Mouse (Mus musculus) heart, embryonic 12.5 days (tissue): ENCODE data around the gene Sowaha. TPM values are rescaled to one million over a fixed set of nuclear protein-coding genes. Genes with fewer than 3 reads are reported as not detected.

Source experiments
- ATAC-seq: fragments of 200-750 bp; cut with Nextera tagmentation; 2 replicates; pipeline ENCODE4 v1.8.0; 2017; ENCODE audit warnings: moderate TSS enrichment, moderate library complexity; ENCODE audit not compliant: insufficient number of reproducible peaks, low FRiP score
- H3K27ac ChIP-seq: fragments of 300-500 bp; sonication (generic); 2 replicates; pipeline ENCODE4 v1.5.1; 2016; ENCODE audit warnings: mild to moderate bottlenecking, moderate library complexity; ENCODE audit not compliant: poor library complexity, severe bottlenecking
- H3K27me3 ChIP-seq: fragments of 300-500 bp; sonication (generic); replicated peaks from 2 replicates; pipeline ENCODE4 v1.6.1; 2016; ENCODE audit warnings: mild to moderate bottlenecking, moderate library complexity
- H3K36me3 ChIP-seq: fragments of 300-500 bp; sonication (generic); 2 replicates; pipeline ENCODE4 v1.6.1; 2016; ENCODE audit warnings: mild to moderate bottlenecking, moderate library complexity
- H3K4me1 ChIP-seq: fragments of 300-500 bp; sonication (generic); replicated peaks from 2 replicates; pipeline ENCODE4 v1.6.1; 2016; ENCODE audit warnings: mild to moderate bottlenecking
- H3K4me2 ChIP-seq: fragments of 300-500 bp; sonication (generic); 2 replicates; pipeline ENCODE4 v1.6.1; 2016; ENCODE audit warnings: mild to moderate bottlenecking, moderate library complexity
- H3K4me3 ChIP-seq: fragments of 300-500 bp; sonication (generic); 2 replicates; pipeline ENCODE4 v1.5.1; 2016; ENCODE audit warnings: mild to moderate bottlenecking
- H3K9ac ChIP-seq: fragments of 300-500 bp; sonication (generic); 2 replicates; pipeline ENCODE4 v1.6.1; 2016; ENCODE audit warnings: mild to moderate bottlenecking, moderate library complexity
- H3K9me3 ChIP-seq: fragments of 300-500 bp; sonication (generic); replicated peaks from 2 replicates; pipeline ENCODE4 v1.6.1; 2016; ENCODE audit warnings: mild to moderate bottlenecking, moderate library complexity
- WGBS: fragments of 180-500 bp; shearing (Covaris S2); methylation state at CpG from one replicate; pipeline ENCODE4 v1.1.7; 2016; 5-methylcytosine and 5-hydroxymethylcytosine counted together
- polyA plus RNA-seq: library from polyadenylated mRNA; unstranded; fragments of >200 nt; fragmentation: Nextera tagmentation; extraction: Ambion mirVana; gene quantifications from 2 replicates; pipeline ENCODE4 v1.2.1, GENCODE M21; 2016

Gene Sowaha
- polyA plus RNA-seq, result 0.54 and 0.58 TPM in 2 replicates

DNA sequence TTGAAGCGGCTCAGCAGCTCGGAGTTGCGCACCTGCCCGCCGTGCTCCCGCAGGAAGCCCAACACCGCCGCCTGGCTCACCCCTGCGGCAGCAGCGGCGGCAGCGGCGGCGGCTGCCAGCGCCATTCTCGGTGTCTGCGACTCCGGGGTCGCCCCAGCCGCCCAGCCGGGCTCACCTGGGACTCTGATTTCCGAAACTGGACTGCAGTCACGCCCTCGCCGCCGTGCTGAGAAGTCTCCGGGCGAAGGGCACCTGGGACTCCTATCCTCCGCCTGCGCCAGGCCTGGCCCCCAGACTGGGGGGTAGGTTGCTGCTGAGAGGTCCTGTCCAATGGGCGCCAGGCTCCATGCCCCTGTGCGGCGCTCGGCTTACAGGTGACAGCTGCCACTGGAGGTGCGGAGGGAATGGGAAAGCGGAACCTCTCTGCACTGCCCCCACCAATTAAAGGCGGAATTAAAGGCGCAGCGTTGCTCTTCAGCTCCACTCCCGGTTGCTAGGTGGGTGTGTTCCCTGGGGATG, at the start of gene Sowaha, which contains the start of gene Gm9945:
TSS of gene Sowaha (minus strand) at position 492 of the 519 bp plus-strand sequence.
TSS of gene Gm9945 (plus strand) at position 384 of the 519 bp plus-strand sequence.
- H3K36me3 ChIP-seq, result no peaks in the 10 kb centered on the region
- H3K9me3 ChIP-seq, result no peaks in the 10 kb centered on the region
- H3K27ac ChIP-seq, result no peak within 1 kb of the TSS
- H3K4me1 ChIP-seq, result peaks cover 19% of the 10 kb centered on the region
- H3K27me3 ChIP-seq, result peaks cover 59% of the 10 kb centered on the region
- peak; percentile 33 for ATAC-seq
- WGBS, result 4% methylated on average over 40 of the region's 40 CpGs
- H3K9ac ChIP-seq, result peak within 1 kb of the TSS; percentile 54
- H3K4me3 ChIP-seq, result peak within 1 kb of the TSS; percentile 55
- H3K4me2 ChIP-seq, result peak within 1 kb of the TSS; percentile 88

DNA sequence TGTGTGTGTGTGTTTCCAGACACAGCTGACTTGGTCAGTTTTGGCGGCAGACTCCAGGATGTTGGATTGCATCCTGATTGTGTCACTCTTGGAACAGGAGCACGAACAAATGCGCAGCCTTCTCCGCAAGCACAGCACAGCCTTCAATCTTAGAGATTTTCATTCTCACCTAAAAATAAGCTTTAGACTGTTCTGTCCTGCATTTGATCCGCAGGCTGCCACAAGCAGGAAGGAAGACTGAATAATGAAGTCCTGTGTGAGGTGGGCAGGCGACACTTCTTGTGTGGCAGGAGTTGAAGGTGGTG, 49.1 kb upstream of the Sowaha start:
- Histone ChIP-seq H3K9me3 (no peaks in the 10 kb centered on the region), H3K4me3 (no peak overlapping the region), H3K36me3 (peaks cover 13% of the 10 kb centered on the region), H3K4me1 (peaks cover 55% of the 10 kb centered on the region), H3K4me2 (peak overlapping the region; percentile 26), H3K9ac (no peak overlapping the region), H3K27ac (no peak overlapping the region), H3K27me3 (no peaks in the 10 kb centered on the region)
- 41% methylated on average over 6 of the region's 6 CpGs for WGBS
- no peak for ATAC-seq

DNA sequence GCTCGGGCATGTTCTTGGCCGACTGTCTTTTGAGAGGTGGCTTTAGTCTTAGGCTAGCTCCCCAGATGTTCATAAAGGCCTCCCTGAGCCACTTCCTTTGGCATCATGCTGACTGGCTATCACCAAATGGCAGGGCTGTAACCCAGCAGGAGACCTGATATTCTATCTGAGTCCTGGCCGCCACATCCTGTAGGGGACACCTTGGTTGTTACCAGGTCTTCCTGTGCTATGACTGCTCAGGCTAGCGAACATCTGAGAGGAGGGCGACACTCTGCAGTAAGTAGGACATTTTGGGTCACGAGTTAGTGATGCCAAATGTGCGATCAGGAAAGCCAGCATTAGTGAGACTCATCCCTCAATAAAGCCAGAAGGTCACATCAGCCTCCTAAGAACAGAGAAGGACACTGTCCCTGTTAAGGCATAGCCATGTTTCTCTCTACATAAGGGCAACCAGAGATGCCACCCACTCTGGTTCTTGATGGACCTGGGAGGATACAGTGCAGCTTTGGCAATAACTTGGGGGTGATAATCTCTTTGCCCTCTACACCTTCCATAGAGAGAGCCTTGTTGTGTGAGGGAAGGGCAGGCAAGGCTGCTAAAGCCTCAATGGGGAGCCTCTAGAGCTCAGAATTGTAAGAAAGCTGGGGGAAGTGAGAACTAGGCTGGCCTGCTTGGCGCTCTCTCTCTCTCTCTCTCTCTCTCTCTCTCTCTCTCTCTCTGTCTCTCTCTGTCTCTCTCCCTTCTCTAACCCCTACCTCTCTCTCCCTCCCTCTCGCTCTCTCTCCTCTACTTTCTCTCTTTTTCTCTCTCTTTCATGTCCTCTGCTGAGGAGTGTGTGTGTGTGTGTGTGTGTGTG, 48.6 kb upstream of the Sowaha start:
- Histone ChIP-seq H3K9ac (no peak overlapping the region), H3K4me2 (peak overlapping the region; percentile 26; the same call in 1 of the 2 replicates), H3K4me1 (peaks cover 58% of the 10 kb centered on the region), H3K27me3 (no peaks in the 10 kb centered on the region), H3K27ac (no peak overlapping the region), H3K9me3 (no peaks in the 10 kb centered on the region), H3K4me3 (no peak overlapping the region), H3K36me3 (peaks cover 8% of the 10 kb centered on the region)
- WGBS, result 46% methylated on average over 9 of the region's 9 CpGs
- no peak for ATAC-seq

DNA sequence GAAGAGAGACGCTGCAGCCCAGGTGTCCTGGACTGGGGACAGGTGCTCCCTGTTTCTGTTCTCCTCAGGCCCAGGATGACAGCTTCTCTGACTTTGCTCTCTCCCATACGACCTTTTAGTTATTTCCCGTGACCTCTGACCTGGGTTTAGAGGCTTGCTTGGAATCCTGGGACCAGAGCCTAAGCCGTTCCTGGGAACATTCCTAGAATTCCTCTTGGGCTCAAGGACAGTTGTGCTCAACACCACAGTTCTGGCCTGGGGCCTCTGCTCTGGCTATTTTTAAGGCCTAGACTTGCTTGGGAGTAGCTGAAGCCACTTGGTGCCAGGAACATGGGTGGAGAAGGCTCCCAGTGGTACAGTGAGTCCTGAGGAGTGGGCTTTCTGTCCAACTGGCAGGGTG, 45.4 kb upstream of the Sowaha start:
- H3K9ac ChIP-seq, result no peak overlapping the region
- peak overlapping the region; percentile 5; the same call in 1 of the 2 replicates for H3K4me2 ChIP-seq
- H3K27me3 ChIP-seq, result no peaks in the 10 kb centered on the region
- peak overlapping the region; percentile 38 for H3K27ac ChIP-seq
- no peaks in the 10 kb centered on the region for H3K36me3 ChIP-seq
- H3K4me1 ChIP-seq, result peaks cover 87% of the 10 kb centered on the region
- no peaks in the 10 kb centered on the region for H3K9me3 ChIP-seq
- ATAC-seq, result no peak
- WGBS, result 42% methylated on average over 4 of the region's 4 CpGs
- H3K4me3 ChIP-seq, result no peak overlapping the region

DNA sequence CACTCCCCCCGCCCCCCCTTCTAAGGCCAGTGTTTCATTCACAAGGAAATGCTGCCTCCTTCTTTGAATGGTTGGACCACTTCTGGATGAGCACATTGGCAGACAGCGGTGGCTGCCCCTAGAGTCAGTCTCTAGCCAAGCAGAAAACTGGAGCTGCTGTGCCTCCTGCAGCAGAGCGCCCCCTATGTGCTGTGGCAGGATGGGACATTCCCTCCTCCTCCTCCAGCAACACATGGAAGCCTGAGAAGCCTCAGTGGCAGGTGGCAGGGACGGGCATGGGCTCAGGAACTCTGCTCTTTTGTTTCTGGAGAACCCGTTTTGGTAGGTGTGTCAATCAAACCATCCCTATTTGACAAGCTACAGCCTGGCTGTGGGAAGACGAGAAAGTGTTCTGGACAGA, 44.8 kb upstream of the Sowaha start:
- whole genome bisulfite sequencing, result 73% methylated on average over 6 of the region's 6 CpGs
- ATAC-seq, result no peak
- no peaks in the 10 kb centered on the region for H3K9me3 ChIP-seq
- no peak overlapping the region for H3K9ac ChIP-seq
- no peak overlapping the region for H3K27ac ChIP-seq
- H3K4me3 ChIP-seq, result no peak overlapping the region
- peaks cover 84% of the 10 kb centered on the region for H3K4me1 ChIP-seq
- no peaks in the 10 kb centered on the region for H3K36me3 ChIP-seq
- no peak overlapping the region for H3K4me2 ChIP-seq
- H3K27me3 ChIP-seq, result no peaks in the 10 kb centered on the region

DNA sequence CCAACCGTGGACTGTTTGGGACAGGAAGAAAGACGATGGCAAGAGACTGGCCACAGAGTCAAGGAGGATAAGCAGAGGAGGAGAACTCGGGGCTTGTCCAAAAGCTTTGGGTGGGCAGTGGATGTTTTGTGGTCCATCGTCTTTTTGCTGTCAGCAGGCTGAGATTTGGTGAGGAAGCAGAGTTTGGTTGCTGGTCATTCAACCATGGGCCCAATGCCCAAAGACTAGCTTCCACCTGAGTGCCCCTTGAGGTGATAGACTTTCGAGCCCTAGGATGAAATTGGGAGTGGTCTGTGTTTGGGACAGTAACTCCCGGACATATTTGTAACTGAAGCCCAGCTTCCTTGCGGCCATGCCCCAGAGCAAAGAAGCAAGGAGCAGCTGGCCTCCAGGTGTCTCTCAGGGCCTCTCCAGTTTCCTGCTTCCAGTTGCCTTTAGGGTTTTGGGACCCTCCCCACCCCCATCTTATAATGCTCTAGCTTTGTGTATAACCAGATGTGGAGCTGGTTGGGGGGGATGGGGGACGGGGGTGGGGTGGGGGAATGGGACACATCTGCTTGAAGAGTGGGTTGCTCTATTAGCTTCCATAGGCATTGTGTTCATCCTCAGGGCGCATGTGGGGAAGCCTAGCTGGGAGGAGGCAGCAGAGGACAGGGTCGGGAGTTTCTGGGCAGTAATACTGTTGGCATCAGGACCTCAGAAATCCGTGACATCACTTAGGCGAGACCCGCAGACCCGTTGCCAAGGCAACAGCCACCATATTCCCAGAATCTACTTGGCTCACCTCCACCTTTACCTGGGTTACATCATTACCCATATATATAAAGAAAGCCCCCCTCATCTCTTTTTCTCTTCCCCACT, 43.7 kb upstream of the Sowaha start:
- Histone ChIP-seq H3K9ac (no peak overlapping the region), H3K4me2 (no peak overlapping the region), H3K27me3 (no peaks in the 10 kb centered on the region), H3K9me3 (no peaks in the 10 kb centered on the region), H3K36me3 (no peaks in the 10 kb centered on the region), H3K4me1 (peaks cover 76% of the 10 kb centered on the region), H3K27ac (no peak overlapping the region), H3K4me3 (no peak overlapping the region)
- ATAC-seq, result no peak
- WGBS, result 82% methylated on average over 14 of the region's 14 CpGs

DNA sequence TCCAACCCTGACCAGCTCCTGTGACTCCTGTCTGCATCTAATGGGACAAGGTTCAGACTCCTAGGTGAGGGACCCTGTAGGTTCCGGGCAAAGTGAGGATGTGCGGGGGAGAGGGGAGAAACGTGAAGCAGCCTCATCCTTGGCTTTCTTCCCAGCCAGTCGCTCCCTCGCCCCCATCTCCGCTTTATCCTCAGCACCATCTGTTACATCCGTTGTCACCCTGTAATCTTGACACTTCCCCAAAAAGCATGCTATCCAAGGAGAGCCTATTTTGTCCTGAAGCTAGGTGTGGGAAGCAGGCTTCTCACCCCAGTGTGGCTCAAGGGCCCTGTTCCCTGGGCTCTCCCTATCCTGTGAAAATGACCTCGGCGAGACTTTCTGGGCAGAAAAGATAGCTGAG, 42.9 kb upstream of the Sowaha start:
- H3K27me3 ChIP-seq, result peaks cover 3% of the 10 kb centered on the region; the same call in 1 of the 2 replicates
- ATAC-seq, result no peak
- H3K9ac ChIP-seq, result no peak overlapping the region
- H3K4me2 ChIP-seq, result no peak overlapping the region
- no peak overlapping the region for H3K4me3 ChIP-seq
- no peaks in the 10 kb centered on the region for H3K9me3 ChIP-seq
- no peak overlapping the region for H3K27ac ChIP-seq
- H3K4me1 ChIP-seq, result peaks cover 67% of the 10 kb centered on the region
- no peaks in the 10 kb centered on the region for H3K36me3 ChIP-seq
- WGBS, result 28% methylated on average over 9 of the region's 9 CpGs

DNA sequence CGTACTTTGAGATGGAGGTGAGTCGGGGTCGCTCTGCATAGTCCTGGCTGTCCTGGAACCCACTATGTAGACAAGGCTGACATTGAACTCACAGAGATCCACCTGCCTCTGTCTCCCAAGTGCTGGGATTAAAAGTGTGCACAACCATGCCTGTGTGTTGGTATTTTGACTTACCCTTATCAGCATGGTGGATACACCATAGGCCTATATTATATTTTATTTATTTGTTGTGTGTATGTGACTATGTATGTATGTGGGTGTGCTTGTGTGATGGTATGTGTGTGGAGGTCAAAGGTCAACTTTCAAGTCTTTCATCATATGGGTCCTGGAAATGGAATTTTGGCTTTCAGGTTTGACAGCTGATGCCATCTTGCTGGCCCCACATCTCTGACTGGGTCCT, 42.3 kb upstream of the Sowaha start:
- Histone ChIP-seq H3K27me3 (peaks cover 4% of the 10 kb centered on the region; the same call in 1 of the 2 replicates), H3K36me3 (no peaks in the 10 kb centered on the region), H3K9me3 (no peaks in the 10 kb centered on the region), H3K4me2 (no peak overlapping the region), H3K4me1 (peaks cover 61% of the 10 kb centered on the region), H3K4me3 (no peak overlapping the region), H3K9ac (no peak overlapping the region), H3K27ac (no peak overlapping the region)
- 80% methylated on average over 3 of the region's 3 CpGs for WGBS
- ATAC-seq, result no peak

DNA sequence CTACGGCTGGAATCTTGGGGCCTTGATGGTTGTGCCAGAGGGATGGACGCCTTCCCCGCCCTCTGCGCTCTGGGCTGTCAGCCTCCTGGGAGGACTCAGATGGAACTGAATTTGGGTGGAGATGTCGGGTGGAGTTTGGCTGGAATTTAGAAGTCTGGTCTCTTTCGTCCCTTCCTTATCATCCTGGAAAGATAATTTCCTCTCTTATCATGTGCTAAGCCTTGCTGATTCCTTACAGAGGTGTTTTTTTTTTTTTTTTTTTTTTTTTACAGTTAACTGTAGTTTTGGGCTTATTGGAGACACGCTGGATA, 41.7 kb upstream of the Sowaha start:
- H3K27me3 ChIP-seq, result peaks cover 4% of the 10 kb centered on the region; the same call in 1 of the 2 replicates
- peaks cover 59% of the 10 kb centered on the region for H3K4me1 ChIP-seq
- no peak overlapping the region; the same call in 1 of the 2 replicates for H3K9ac ChIP-seq
- no peaks in the 10 kb centered on the region for H3K36me3 ChIP-seq
- no peaks in the 10 kb centered on the region for H3K9me3 ChIP-seq
- peak overlapping the region; percentile 91; the same call in 1 of the 2 replicates for H3K4me3 ChIP-seq
- no peak overlapping the region for H3K27ac ChIP-seq
- no peak for ATAC-seq
- WGBS, result 34% methylated on average over 7 of the region's 7 CpGs
- H3K4me2 ChIP-seq, result peak overlapping the region; percentile 89

DNA sequence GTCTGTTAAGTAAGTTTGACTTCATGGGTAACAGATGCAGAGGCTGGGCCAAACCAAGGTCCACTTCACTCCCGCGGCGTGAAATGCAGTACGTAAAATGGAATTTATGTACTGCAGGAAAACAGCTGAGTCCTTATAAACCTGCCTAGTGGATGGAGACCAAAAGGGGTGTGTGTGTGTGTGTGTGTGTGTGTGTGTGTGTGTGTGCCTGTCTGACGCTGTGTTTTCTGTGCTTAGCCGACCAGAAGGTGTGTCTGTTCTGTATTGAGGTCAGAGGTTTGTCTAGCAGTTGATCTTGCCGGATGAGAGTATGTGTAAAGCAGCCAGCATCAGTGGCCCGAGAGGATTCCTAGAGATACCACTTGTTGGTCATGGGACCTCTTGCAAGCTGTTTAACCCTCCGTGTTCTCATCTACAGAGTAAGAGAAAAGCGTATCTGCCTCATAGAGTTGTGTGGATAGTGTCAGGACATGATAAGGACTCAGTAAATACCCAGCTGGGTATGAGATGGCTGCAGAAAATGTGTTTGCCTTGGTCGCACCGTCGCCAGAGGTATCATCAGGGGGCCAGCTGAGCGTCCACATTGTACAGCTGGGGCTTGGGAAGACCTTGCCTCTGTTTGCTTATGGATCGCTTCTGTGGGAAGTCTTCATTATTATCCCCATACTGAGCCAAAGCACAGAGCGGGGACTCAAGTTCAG, 41.2 kb upstream of the Sowaha start:
- H3K9ac ChIP-seq, result peak overlapping the region; percentile 40
- peaks cover 54% of the 10 kb centered on the region for H3K4me1 ChIP-seq
- 0 out of 2 replicates have a peak overlapping the region, but pooled peaks have one; percentile 19 for H3K27ac ChIP-seq
- H3K9me3 ChIP-seq, result no peaks in the 10 kb centered on the region
- 32% methylated on average over 16 of the region's 16 CpGs for WGBS
- peak overlapping the region; percentile 91 for H3K4me3 ChIP-seq
- peaks cover 4% of the 10 kb centered on the region; the same call in 1 of the 2 replicates for H3K27me3 ChIP-seq
- no peaks in the 10 kb centered on the region for H3K36me3 ChIP-seq
- no peak for ATAC-seq
- H3K4me2 ChIP-seq, result peak overlapping the region; percentile 89
